Mouse (Mus musculus) cerebellum, postnatal 25 days (tissue): ENCODE data around the gene D17Wsu92e.
A peak's percentile ranks its signal among the peaks of the same experiment; 100 is the strongest.

Experiments
- DNase-seq, 2 experiments: peaks; one replicate each; pipeline ENCODE4 v3.0.0; 2021; ENCODE audit warnings: mixed read lengths in 2 of 2

Gene D17Wsu92e

GRCm38 (mm10) chr17:27821407-27822338 is 1.2 kb upstream of the D17Wsu92e start:
- DNase-seq, result peak; percentile 38 to 67

GRCm38 (mm10) chr17:27819971-27820567 is 379 bp downstream of the D17Wsu92e start:
- no peak for DNase-seq

- DNase-seq, result peak in 1 of 2 experiments; percentile 40
These were observed 902 bp downstream of the D17Wsu92e start for GRCm38 (mm10) chr17:27819521-27819970.

- DNase-seq, result no peak
These were observed 1.4 kb downstream of the D17Wsu92e start for GRCm38 (mm10) chr17:27819011-27819410.

- no peak for DNase-seq
These were observed 5.8 kb downstream of the D17Wsu92e start for GRCm38 (mm10) chr17:27814606-27815005.

DNA sequence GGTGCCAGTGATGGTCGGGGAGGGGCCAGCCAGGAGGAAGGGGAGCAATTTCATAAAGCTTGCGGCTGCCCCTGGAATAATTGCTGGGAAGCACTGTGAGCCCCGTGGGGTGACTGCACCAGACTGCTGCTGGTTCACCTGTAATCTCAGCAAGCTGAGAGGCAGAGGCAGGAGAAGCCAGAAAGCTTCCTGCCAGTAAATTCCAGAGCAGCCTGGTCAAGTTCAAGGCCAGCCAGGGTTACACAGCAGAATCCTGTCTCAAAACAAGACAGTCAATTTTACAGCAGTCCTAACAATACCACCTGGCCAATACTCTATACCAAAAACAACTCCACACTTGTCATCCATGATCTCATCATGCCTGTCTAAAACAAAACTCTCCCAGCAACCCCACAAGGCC is 8.5 kb downstream of the D17Wsu92e start:
- DNase-seq, result no peak

DNA sequence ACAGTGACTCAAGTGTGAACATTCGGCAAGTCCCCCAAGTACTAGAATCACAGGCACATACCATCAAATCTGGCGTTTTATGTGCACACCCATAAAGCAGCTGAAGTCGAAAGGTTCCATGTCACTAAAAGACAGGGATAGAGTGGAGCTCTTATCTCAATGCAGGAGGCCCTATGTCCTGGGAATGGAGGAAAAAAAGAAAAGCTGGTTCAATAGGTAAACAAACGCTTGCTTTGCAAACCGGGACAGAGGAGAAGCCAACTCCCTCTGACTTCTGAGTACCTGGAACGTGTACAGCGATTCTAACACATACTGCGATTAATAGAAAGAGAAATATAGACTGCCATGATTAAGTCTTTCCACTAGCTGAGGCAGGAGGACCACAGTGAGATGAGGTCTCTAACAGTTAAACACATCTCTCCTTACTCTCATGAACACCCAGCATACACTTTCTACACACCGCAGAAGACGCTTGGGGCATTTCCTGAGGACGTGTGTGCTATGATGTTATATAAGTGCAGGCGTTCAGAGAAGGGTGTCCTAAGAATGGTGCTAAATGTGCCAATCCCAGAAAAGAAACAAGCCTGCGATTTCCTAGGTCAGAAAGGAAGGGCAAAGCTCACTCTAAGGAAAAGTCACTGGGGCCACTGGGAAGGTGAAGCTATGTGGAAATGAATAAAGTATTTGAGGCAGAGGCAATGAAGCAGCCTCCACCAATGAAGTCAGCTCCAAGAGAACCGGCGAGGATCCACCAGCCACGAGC is 9.7 kb downstream of the D17Wsu92e start:
- no peak for DNase-seq

DNA sequence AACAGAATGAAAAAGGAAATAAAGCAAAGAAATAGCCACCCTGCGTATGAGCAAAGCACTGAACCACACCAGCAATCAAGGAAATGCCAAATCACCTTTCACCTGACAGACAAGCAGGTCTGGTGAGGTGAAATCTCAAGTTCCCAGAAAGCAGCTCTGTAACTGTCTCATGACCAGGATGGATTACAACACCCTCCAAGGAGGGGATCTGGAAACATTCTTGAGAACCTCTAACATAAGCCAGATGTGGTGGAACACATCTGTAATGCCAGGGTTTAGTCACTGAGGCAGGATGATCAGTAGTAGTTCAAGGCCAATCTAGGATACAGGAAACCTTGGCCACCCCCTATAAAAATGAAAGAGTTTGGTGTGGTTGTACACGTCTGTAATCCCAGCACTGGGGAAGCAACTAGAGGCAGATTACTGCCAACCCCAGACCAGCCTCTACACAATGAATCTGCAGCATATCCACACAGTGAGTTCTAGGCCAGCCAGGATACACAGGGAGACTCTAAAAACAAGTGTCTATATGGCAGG is 12.8 kb downstream of the D17Wsu92e start:
- DNase-seq, result no peak

DNA sequence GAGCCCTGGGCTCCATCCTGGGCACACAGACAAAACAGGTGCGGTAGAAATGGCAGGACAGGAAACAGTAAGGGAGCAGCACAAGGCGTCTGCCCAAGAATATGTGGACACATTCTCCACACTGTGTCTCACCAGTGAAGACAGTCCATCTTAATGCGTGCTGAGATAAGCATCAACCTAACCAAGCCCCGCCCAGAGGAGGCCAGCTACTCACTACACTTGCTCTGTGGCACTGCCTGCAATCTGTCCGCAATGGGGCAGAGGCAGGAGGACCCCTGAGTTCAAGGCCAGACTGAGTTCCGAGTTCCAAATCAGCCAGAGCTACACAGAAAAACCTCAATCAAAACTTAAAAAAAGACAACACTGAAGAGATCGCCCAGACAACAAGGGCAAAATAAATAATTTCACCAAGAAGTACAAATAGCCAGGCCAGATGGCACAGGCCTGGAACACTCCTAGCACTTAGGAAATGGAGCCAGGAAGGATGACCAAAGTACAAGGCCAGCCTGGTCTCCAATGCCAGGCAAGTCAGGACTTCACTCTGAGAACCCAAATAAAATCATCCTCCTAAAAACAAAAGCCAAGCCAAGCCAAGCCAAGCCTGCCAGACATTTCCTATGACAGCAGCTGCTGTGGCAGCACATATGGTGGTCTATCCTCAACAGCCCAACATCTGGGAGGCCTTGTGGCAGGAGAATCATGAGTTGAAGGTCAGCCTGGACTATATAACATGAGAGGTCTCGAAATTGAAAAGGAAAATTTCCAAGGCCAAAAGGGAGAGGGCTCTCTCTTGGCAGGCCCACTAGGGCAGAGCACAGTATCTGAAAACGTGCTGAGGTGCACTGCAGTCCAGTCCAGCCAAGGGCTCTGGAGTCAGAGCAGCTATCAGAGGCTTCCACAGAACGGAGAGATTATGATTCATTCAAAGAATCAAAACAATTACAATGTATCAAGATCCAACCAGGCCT is 15.4 kb downstream of the D17Wsu92e start:
- DNase-seq, result peak; percentile 60 to 62

DNA sequence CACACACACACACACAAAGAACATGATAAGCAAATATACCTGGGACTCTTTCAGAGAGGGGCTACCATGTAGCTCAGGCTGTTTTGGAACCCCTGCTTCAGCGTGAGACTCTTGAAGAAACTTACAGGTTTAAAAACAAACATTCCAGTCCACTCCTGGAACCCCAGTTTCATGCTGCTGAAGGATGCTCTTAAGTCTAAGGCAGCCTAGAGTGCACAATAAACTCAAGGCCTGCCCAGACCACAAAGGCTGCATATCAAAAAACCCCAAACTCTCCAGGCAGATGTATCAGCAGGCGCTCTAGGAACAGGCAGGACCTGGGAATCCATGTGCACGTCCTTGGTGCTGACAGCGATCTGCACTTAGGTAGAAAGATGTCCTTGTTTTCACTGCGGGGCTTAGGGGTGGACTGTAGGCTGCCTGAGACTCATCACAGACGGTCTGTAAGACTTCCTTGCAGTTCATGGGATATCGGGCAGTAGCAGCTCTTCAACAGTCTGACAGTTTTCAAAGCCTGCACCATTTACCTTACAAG is 16.2 kb downstream of the D17Wsu92e start:
- no peak for DNase-seq

- DNase-seq, result no peak
These were observed 16.7 kb downstream of the D17Wsu92e start for GRCm38 (mm10) chr17:27803752-27804151.

GRCm38 (mm10) chr17:27800710-27801648 is 19.5 kb downstream of the D17Wsu92e start:
- DNase-seq, result no peak

DNA sequence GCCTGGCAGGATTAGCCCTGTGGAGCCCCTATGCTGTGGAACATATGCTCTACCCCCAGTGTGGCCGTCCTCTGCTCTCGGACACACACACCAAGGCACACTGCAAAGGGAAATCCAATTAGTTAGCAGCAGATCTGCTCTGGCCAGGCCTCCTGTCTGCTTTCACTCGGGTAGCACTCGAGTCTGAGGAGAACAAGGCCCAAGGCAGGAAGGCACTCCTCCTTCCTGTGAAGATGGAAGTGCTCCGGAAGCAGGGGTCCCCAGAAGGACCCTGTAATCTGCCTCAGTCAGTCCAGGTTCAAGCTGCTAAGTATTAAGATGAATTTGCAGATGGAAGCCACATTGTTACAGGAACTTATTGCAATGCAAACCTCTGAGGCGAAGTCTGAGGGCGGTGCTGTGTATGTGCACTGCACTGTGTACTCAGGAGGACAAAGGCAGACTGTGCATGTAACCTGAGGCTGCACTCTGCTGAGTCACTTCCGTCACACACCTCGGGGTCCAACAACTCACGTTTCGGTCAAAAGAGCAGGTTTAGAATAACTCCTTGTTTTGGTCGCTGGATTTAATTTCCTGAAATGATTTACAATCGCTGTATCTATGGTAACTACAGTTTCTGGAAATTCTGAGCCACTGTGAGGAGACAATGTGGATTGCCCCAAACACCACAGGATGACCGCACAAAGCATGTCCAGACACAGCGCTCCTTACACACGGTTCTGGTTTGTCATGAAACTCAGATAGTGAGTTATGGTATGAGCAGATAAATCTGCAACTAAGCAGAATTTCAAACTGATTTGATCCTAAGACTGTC is 20.5 kb downstream of the D17Wsu92e start:
- no peak for DNase-seq

DNA sequence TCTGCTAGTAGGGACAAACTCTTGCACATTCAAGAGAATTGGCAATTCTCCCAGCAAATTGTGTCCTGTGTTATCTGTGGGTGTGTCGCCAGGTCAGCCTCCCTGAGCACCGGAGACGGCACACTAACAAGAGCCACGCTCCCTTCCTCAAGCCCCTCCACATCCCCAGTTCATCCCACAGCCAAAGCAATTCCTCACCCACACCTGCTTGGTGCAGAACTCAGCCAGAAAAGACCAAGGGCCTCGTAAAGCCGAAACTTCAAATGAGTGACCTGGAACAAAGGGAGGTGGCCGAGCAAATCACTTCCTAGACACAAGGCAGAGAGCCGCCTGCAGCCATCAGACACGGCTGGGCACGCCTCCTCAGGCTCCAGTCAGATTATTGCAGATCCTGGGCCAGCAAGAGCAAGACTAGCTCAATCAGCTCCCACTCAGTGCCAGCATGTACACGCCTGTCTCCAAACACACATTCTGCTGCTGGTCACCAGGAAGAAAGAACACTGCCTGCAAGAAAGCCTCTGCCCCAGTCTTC is 23.0 kb downstream of the D17Wsu92e start:
- peak; percentile 44 to 55 for DNase-seq

DNA sequence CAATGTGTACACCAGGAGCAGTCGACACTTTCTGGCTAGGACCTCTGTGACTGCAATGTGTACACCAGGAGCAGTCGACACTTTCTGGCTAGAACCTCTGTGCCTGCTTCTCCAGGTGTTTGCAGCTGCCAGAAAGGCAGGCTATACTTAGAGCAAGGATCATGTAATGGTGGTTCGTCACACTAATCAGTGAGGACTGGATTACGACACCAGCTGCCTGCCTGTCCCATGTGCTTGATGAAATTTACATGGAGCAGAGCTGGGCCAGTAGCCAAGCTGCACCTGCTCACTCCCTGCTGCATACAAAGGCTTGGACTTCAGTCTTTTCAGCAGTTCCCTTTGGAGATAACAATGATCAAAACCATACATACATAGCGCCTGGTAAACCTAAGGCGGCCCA is 23.7 kb downstream of the D17Wsu92e start:
- DNase-seq, result peak; percentile 76 to 82

DNA sequence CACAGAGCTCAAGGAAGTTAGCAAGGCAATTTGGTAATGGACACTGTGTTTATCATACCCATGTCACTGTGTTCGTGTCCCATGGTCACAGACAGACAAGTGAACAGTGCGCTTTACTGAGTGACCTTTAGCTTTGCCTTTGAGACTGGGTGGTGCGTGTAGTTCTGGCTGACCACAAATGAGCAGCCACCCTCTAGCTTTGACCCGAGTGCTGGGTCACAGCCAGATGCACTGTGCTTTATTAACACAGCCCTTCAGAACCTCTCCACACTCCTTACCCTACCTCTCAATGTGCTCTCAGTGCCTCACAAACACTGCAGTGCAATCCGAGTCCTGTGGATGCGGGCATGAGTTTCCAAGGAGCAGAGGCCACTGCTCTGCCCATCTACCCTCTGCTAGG is 27.3 kb downstream of the D17Wsu92e start:
- no peak for DNase-seq

GRCm38 (mm10) chr17:27792516-27792915 is 27.9 kb downstream of the D17Wsu92e start:
- DNase-seq, result no peak

GRCm38 (mm10) chr17:27791556-27791955 is 28.9 kb downstream of the D17Wsu92e start:
- no peak for DNase-seq

- DNase-seq, result no peak
These were observed 29.5 kb downstream of the D17Wsu92e start for GRCm38 (mm10) chr17:27790976-27791375.
